Mouse (Mus musculus): ENCODE results near the gene Rnf130. TPM values are rescaled to one million over a fixed set of nuclear protein-coding genes. Genes with fewer than 3 reads are reported as not detected.

Gene Rnf130
- polyA plus RNA-seq, 1 experiment from 2014 or later: 60.5 TPM

DNA sequence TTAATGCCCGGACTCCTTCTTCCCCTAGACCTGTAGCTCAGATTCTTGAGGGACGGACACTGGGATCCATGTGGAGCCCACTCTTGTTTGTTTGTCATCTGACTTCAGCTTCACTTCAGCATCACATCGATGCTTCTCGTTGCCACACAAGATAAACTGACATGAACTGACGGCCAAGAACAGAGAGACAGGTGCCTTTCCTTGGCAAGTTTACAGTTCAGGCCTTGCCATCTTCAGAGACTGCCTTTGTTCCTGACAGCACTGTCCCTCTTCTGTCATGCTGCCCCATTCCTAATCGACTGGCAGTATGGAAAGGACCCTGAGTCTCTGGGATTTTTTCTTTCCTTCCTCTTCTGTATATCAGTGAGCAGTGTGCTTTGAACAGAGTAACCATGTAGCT, 33.9 kb downstream of the Rnf130 start:
- H3K4me1 ChIP-seq: no peaks in the 10 kb centered on the region
- no peak overlapping the region for H3K27ac ChIP-seq (replicated peaks)
- DNase-seq (ENCODE audit: low spot score): no peak
- 94% methylated on average over 6 of the region's 6 CpGs for whole genome bisulfite sequencing
- H3K4me3 ChIP-seq: no peak overlapping the region
- H3K36me3 ChIP-seq (replicated peaks): peaks cover 39% of the 10 kb centered on the region
- H3K27me3 ChIP-seq (replicated peaks; ENCODE audit: low read depth, poor library complexity, severe bottlenecking): no peaks in the 10 kb centered on the region
- H3K9me3 ChIP-seq: no peaks in the 10 kb centered on the region

GRCm38 (mm10) chr11:50062116-50062515, 37.0 kb downstream of the Rnf130 start:
- DNase-seq (ENCODE audit: low spot score): no peak
- Histone ChIP-seq H3K36me3 (replicated peaks) (peaks cover 34% of the 10 kb centered on the region), H3K27me3 (replicated peaks; ENCODE audit: low read depth, poor library complexity, severe bottlenecking) (no peaks in the 10 kb centered on the region), H3K4me1 (no peaks in the 10 kb centered on the region), H3K27ac (replicated peaks) (no peak overlapping the region), H3K9me3 (no peaks in the 10 kb centered on the region), H3K4me3 (no peak overlapping the region)
- WGBS: 76% methylated on average over 7 of the region's 7 CpGs

GRCm38 (mm10) chr11:50066088-50066487, 40.9 kb downstream of the Rnf130 start:
- H3K4me1 ChIP-seq: no peaks in the 10 kb centered on the region
- H3K4me3 ChIP-seq: no peak overlapping the region
- no peaks in the 10 kb centered on the region for H3K9me3 ChIP-seq
- peaks cover 17% of the 10 kb centered on the region; the same call in 1 of the 2 replicates for H3K36me3 ChIP-seq (replicated peaks)
- 77% methylated on average over 2 of the region's 2 CpGs for WGBS
- H3K27me3 ChIP-seq (replicated peaks; ENCODE audit: low read depth, poor library complexity, severe bottlenecking): no peaks in the 10 kb centered on the region
- no peak overlapping the region for H3K27ac ChIP-seq (replicated peaks)
- no peak for DNase-seq (ENCODE audit: low spot score)

DNA sequence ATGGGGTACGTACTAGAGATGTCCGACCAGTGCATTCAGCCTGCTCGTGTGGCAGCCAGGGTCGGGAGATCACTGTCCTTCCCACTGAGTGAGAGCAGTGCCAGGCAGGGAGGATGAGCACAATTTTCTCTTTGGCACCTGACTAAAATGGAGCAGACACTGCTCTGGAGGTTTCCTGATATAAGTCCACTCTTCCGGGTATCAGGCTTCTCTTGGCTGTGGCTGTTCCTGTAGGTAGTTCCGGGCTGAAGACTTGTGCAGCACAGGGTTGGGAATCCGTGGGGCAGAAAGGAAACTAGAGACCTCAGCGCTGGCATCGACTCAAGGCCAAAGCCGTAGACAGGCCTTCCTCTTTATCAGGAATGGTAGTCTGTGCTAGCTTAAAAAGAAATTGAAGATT, 48.7 kb downstream of the Rnf130 start:
- Histone ChIP-seq H3K36me3 (replicated peaks) (peaks cover 16% of the 10 kb centered on the region), H3K27me3 (replicated peaks; ENCODE audit: low read depth, poor library complexity, severe bottlenecking) (no peaks in the 10 kb centered on the region), H3K27ac (replicated peaks) (no peak overlapping the region), H3K4me3 (no peak overlapping the region), H3K4me1 (no peaks in the 10 kb centered on the region), H3K9me3 (no peaks in the 10 kb centered on the region)
- DNase-seq (ENCODE audit: low spot score): no peak
- 92% methylated on average over 10 of the region's 10 CpGs for WGBS

- Histone ChIP-seq H3K4me3 (no peak overlapping the region), H3K4me1 (no peaks in the 10 kb centered on the region), H3K27ac (replicated peaks) (no peak overlapping the region), H3K27me3 (replicated peaks; ENCODE audit: low read depth, poor library complexity, severe bottlenecking) (no peaks in the 10 kb centered on the region), H3K36me3 (replicated peaks) (peaks cover 9% of the 10 kb centered on the region), H3K9me3 (no peaks in the 10 kb centered on the region)
- DNase-seq (ENCODE audit: low spot score): no peak
- 86% methylated on average over 4 of the region's 4 CpGs for WGBS
Observed at GRCm38 (mm10) chr11:50076756-50077155, 51.6 kb downstream of the Rnf130 start.

DNA sequence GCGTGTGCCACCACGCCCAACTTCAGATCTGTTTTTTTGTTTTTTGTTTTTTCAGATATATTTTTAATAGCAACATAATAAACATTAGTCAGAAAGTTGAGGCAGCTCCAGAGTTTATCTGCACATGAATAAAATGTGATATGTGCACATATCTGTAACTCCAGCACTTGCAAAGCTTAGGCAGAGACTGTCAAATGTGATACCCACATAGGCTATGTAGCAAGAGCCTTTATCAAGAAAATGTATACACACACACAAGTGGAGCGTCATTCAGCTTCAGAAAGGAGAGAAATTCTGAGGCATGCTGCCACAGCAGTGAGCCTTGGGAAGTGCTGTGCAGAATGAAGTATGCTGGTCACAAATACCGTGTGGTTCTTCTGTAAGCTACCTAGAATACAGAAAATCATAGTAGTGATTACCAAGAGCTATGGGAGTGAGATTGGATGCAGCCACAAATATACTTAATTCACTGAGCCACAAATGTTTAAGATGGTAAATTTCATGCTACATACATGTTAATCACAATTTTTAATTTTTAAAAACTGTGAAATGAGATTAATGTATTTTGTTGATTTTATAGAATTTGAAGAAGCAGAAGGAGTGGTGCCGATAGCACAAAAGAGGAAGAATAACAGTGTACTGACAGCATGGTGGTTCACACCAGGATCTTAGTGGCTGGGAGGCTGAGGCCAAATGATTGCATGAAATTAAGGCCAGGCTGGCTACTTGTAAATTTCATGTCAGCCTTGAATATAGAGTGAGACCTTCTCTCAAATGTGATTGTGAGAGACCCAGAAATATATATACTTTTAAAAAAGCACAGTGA, 56.4 kb downstream of the Rnf130 start:
- H3K4me3 ChIP-seq: no peak overlapping the region
- WGBS: 95% methylated on average over 5 of the region's 5 CpGs

DNA sequence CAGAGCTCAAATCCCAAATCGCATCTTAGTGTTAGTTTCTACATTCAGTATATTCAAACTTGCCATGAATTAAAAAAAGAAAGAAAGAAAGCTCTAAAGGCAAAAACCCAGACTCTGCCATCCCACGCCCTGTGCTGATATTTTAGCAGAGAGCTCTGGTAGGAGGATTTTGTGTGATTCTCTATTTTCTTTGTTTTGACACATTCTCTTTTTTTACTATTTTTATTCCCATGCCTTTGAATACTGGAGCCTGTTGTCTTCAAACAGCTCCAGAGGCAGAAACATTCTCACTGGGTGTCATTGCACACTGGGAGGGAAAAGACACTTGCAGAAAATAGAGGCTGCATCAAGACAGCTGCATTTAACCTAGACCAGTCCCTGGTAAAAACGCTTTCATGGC, 61.1 kb downstream of the Rnf130 start:
- H3K27me3 ChIP-seq (replicated peaks; ENCODE audit: low read depth, poor library complexity, severe bottlenecking): no peaks in the 10 kb centered on the region
- peaks cover 12% of the 10 kb centered on the region; the same call in 1 of the 2 replicates for H3K4me1 ChIP-seq
- H3K27ac ChIP-seq (replicated peaks): no peak overlapping the region
- H3K4me3 ChIP-seq: no peak overlapping the region
- H3K9me3 ChIP-seq: no peaks in the 10 kb centered on the region
- WGBS: 93% methylated on average over 3 of the region's 3 CpGs
- peaks cover 63% of the 10 kb centered on the region for H3K36me3 ChIP-seq (replicated peaks)
- no peak for DNase-seq (ENCODE audit: low spot score)

More for the DNA sequence above, 56.4 kb downstream of the Rnf130 start:
- H3K27me3 ChIP-seq (replicated peaks; ENCODE audit: low read depth, poor library complexity, severe bottlenecking): no peaks in the 10 kb centered on the region
- DNase-seq (ENCODE audit: low spot score): no peak
- H3K27ac ChIP-seq (replicated peaks): no peak overlapping the region
- peaks cover 24% of the 10 kb centered on the region for H3K36me3 ChIP-seq (replicated peaks)
- H3K4me1 ChIP-seq: no peaks in the 10 kb centered on the region
- no peaks in the 10 kb centered on the region for H3K9me3 ChIP-seq

GRCm38 (mm10) chr11:50089840-50090239, 64.7 kb downstream of the Rnf130 start:
- Histone ChIP-seq H3K4me1 (peaks cover 12% of the 10 kb centered on the region; the same call in 1 of the 2 replicates), H3K27me3 (replicated peaks; ENCODE audit: low read depth, poor library complexity, severe bottlenecking) (no peaks in the 10 kb centered on the region), H3K36me3 (replicated peaks) (peaks cover 88% of the 10 kb centered on the region), H3K4me3 (no peak overlapping the region), H3K27ac (replicated peaks) (no peak overlapping the region), H3K9me3 (no peaks in the 10 kb centered on the region)
- WGBS: 87% methylated on average over 1 of the region's 1 CpGs
- DNase-seq (ENCODE audit: low spot score): no peak

DNA sequence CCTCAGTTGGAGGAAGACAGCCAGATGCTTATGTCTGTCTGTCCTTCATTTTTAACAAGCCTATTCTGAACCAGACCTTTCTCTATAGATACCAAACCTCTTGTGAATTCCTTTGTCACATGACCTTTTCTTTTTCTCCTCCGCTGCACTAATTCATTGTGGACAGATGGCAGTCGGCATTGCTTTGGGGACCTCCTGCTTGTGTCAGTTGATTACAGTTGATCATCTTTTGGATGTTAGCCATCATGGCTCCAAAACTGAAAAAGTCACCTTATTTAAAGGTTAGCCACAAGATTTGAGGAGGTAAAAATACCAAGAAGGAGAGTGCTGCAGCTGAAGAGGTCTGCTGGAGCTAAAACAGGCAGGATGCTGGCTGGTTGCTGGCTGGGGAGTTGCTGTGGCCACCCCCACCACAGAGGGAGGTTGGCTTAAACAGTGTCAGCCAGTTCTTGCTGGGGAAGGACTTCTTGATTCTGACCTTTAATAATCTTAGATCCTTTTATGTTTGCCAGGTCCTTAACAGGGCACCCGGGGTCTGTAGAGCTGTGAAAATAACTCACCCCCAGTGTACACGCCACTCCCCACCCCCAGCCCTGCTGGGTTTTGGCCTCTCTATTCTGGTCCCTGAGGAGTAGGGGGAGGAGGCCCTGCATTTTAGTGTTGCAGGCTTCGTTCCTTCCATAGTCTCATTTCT, 66.0 kb downstream of the Rnf130 start:
- Histone ChIP-seq H3K36me3 (replicated peaks) (peaks cover 91% of the 10 kb centered on the region), H3K4me1 (peaks cover 12% of the 10 kb centered on the region; the same call in 1 of the 2 replicates), H3K4me3 (no peak overlapping the region), H3K27me3 (replicated peaks; ENCODE audit: low read depth, poor library complexity, severe bottlenecking) (no peaks in the 10 kb centered on the region), H3K9me3 (no peaks in the 10 kb centered on the region), H3K27ac (replicated peaks) (no peak overlapping the region)
- DNase-seq (ENCODE audit: low spot score): no peak
- WGBS: 73% methylated on average over 5 of the region's 5 CpGs

GRCm38 (mm10) chr11:50091681-50092080, 66.5 kb downstream of the Rnf130 start:
- Histone ChIP-seq H3K4me1 (peaks cover 12% of the 10 kb centered on the region; the same call in 1 of the 2 replicates), H3K9me3 (no peaks in the 10 kb centered on the region), H3K27me3 (replicated peaks; ENCODE audit: low read depth, poor library complexity, severe bottlenecking) (no peaks in the 10 kb centered on the region), H3K36me3 (replicated peaks) (peaks cover 91% of the 10 kb centered on the region), H3K4me3 (no peak overlapping the region), H3K27ac (replicated peaks) (no peak overlapping the region)
- no peak for DNase-seq (ENCODE audit: low spot score)

DNA sequence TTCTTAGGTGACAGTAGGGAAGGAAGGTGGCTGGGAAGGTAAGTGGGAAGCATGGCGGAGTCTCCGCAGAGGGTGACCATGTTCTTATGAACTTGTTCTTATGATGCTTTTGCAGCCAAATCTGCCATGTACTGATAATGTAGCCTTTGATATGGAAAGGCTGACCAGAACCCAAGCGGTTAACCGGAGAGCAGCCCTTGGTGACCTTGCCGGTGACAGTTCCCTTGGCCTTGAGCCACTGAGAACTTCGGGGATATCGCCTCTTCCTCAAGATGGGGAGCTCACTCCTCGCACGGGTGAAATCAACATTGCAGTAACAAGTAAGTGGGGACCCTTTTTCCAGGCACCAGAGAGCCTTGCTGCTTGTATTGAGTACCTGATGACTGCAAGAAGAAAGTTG, 70.5 kb downstream of the Rnf130 start:
- DNase-seq (ENCODE audit: low spot score): no peak
- H3K4me1 ChIP-seq: peaks cover under 1% of the 10 kb centered on the region; the same call in 1 of the 2 replicates
- no peak overlapping the region for H3K27ac ChIP-seq (replicated peaks)
- no peaks in the 10 kb centered on the region for H3K9me3 ChIP-seq
- H3K36me3 ChIP-seq (replicated peaks): peaks cover 90% of the 10 kb centered on the region
- 92% methylated on average over 9 of the region's 9 CpGs for WGBS
- no peaks in the 10 kb centered on the region for H3K27me3 ChIP-seq (replicated peaks; ENCODE audit: low read depth, poor library complexity, severe bottlenecking)
- no peak overlapping the region for H3K4me3 ChIP-seq

GRCm38 (mm10) chr11:50097091-50097490, 71.9 kb downstream of the Rnf130 start:
- Histone ChIP-seq H3K4me3 (no peak overlapping the region), H3K9me3 (no peaks in the 10 kb centered on the region), H3K36me3 (replicated peaks) (peaks cover 82% of the 10 kb centered on the region), H3K27me3 (replicated peaks; ENCODE audit: low read depth, poor library complexity, severe bottlenecking) (no peaks in the 10 kb centered on the region), H3K4me1 (no peaks in the 10 kb centered on the region), H3K27ac (replicated peaks) (no peak overlapping the region)
- 93% methylated on average over 6 of the region's 6 CpGs for WGBS
- DNase-seq (ENCODE audit: low spot score): no peak

GRCm38 (mm10) chr11:50098961-50099481, 73.9 kb downstream of the Rnf130 start:
- H3K36me3 ChIP-seq (replicated peaks): peaks cover 70% of the 10 kb centered on the region
- DNase-seq (ENCODE audit: low spot score): no peak
- no peaks in the 10 kb centered on the region for H3K4me1 ChIP-seq
- no peaks in the 10 kb centered on the region for H3K27me3 ChIP-seq (replicated peaks; ENCODE audit: low read depth, poor library complexity, severe bottlenecking)
- 89% methylated on average over 8 of the region's 8 CpGs for WGBS
- no peak overlapping the region for H3K4me3 ChIP-seq
- no peak overlapping the region for H3K27ac ChIP-seq (replicated peaks)
- no peaks in the 10 kb centered on the region for H3K9me3 ChIP-seq

Data from embryonic facial prominence, embryonic 10.5 days (tissue).